Mouse (Mus musculus): ENCODE measurements at regions not wholly inside any gene's neighbourhood (a gene's known extent, or its start where the extent isn't known, plus 50 kb on each side); places are given as distances from the start of the nearest gene placed in this dataset.

DNA sequence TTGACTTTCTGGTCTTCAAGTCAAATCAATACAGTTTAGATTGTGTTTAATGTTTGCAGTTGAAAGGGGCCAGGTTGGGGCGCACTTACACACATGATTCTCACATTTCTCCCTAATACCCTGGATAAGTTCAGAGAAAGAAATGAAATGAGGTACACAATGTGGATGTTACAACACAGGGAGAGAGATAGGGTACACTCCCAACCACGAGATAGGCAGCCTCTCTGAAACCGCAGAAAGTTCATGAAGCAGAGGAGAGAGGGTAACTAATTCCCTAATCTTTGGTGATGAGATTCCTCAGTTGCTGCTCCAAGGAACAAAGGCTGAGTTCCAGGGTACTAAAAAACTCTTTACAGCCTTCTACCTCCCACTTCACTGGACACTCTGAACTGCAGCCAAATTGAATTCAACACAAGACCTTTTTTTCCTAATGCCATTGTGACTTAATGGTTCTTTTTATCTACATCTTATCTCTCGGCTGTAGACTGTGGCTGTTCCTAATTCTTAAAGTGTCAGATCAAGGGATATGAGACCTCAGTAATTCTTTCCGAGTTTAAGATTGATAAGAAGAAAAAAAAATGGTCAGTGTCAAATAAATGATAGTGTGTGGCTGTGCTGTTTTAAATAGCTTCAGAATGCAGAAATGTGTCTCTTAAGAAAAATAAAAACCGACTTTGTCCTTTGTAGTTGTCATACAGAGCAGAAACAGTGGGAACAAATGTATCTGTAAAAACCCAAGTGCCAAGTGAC lies 193.8 kb upstream of the Atp2b1 start:
- DNase-seq (ENCODE audit: low spot score) (no peak), ATAC-seq (replicated peaks; ENCODE audit: insufficient number of reproducible peaks, low FRiP score, low TSS enrichment, low read depth) (no peak)
- H3K9ac ChIP-seq (replicated peaks; ENCODE audit: low read length): no peak overlapping the region
- no peak overlapping the region for H3K4me2 ChIP-seq (ENCODE audit: low read depth, low read length)
- H3K4me3 ChIP-seq (ENCODE audit: low read depth, low read length): no peak overlapping the region
- H3K36me3 ChIP-seq (replicated peaks; ENCODE audit: control insufficient read depth, insufficient read depth, low read depth, low read length): no peaks in the 10 kb centered on the region
- H3K9me3 ChIP-seq (replicated peaks; ENCODE audit: control insufficient read depth, low read length): no peaks in the 10 kb centered on the region
- no peak overlapping the region for H3K27ac ChIP-seq (replicated peaks; ENCODE audit: low read depth, low read length)
- H3K4me1 ChIP-seq (ENCODE audit: control insufficient read depth, insufficient read depth, low read length): no peaks in the 10 kb centered on the region
- WGBS: 66% methylated on average over 6 of the region's 6 CpGs
- H3K27me3 ChIP-seq (ENCODE audit: control insufficient read depth, insufficient read depth, low read length): no peaks in the 10 kb centered on the region

DNA sequence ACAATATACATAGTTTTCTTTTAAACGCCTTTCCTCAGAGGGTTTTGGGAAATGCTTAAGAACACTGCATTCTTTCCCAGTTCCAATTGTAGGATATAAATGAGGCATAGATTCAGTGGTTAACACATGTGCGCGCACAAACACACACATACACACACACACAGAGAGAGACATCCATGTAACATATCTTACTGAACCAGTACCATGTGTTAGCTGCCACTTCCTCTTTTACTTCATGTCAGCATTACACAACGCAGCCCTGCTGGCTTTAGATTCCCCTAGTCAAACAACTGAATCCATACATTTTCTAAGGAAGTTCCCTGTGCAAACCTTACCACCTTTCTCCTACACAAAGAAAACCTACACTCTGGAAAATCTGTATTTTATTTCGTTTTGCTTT lies 189.1 kb upstream of the Atp2b1 start:
- Histone ChIP-seq H3K36me3 (replicated peaks; ENCODE audit: control insufficient read depth, insufficient read depth, low read depth, low read length) (no peaks in the 10 kb centered on the region), H3K4me3 (ENCODE audit: low read depth, low read length) (no peak overlapping the region), H3K9ac (replicated peaks; ENCODE audit: low read length) (no peak overlapping the region), H3K27me3 (ENCODE audit: control insufficient read depth, insufficient read depth, low read length) (no peaks in the 10 kb centered on the region), H3K9me3 (replicated peaks; ENCODE audit: control insufficient read depth, low read length) (no peaks in the 10 kb centered on the region), H3K27ac (replicated peaks; ENCODE audit: low read depth, low read length) (no peak overlapping the region), H3K4me2 (ENCODE audit: low read depth, low read length) (no peak overlapping the region), H3K4me1 (ENCODE audit: control insufficient read depth, insufficient read depth, low read length) (no peaks in the 10 kb centered on the region)
- ATAC-seq (replicated peaks; ENCODE audit: insufficient number of reproducible peaks, low FRiP score, low TSS enrichment, low read depth) (no peak), DNase-seq (ENCODE audit: low spot score) (no peak)
- 92% methylated on average over 5 of the region's 5 CpGs for WGBS

DNA sequence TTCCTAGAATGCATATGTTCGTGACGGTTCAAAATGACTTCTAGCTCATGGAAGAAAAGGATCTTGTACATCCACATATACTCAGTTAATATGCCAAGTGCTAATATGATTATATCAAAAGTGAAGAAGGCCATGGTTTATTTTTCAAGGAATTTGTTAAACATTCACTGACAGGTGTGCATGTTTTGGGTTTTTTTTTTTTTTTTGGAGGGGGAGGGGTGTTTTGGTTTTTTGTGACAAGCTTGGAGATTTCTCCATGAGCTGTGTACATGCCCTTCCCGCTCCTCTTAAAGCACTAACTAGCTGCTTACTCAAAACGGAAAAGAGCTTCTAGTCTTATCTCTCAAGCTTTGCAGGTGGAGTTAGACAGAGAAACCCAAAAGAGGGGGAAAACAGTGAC lies 187.1 kb upstream of the Atp2b1 start:
- H3K4me3 ChIP-seq (ENCODE audit: low read depth, low read length): no peak overlapping the region
- H3K9me3 ChIP-seq (replicated peaks; ENCODE audit: control insufficient read depth, low read length): no peaks in the 10 kb centered on the region
- H3K27me3 ChIP-seq (ENCODE audit: control insufficient read depth, insufficient read depth, low read length): no peaks in the 10 kb centered on the region
- WGBS: 84% methylated on average over 4 of the region's 4 CpGs
- no peaks in the 10 kb centered on the region for H3K4me1 ChIP-seq (ENCODE audit: control insufficient read depth, insufficient read depth, low read length)
- H3K36me3 ChIP-seq (replicated peaks; ENCODE audit: control insufficient read depth, insufficient read depth, low read depth, low read length): no peaks in the 10 kb centered on the region
- H3K4me2 ChIP-seq (ENCODE audit: low read depth, low read length): no peak overlapping the region
- no peak for ATAC-seq (replicated peaks; ENCODE audit: insufficient number of reproducible peaks, low FRiP score, low TSS enrichment, low read depth)
- H3K9ac ChIP-seq (replicated peaks; ENCODE audit: low read length): no peak overlapping the region
- no peak for DNase-seq (ENCODE audit: low spot score)
- H3K27ac ChIP-seq (replicated peaks; ENCODE audit: low read depth, low read length): no peak overlapping the region

DNA sequence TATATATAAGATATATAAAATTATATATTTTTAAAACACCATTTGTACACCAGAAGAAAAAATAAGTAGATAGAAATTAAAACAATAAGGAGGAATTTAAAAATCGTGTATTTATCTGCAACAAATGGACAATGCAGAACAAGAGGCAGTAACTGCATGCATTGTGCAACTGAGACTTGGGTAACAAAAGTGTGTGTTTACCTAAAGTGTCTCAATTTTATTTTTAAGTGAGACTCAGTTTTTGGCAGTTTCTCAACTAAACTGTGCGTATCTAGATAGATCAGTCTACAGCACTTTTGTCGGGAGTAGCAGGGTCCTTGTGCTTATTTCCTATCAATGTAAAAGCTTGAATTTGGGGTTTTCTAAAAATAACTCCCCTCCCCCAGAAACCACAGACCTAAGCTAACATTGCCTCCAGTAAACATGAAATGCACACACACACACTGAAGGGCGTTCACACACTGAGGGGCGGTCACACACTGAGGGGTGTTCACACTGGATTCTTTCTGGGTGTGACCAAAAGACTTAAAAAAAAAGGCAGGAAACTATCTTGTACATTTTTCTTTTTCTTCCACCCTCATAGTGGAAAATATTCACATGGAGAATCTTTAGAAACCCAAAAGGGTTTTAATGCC lies 185.7 kb upstream of the Atp2b1 start:
- Histone ChIP-seq H3K36me3 (replicated peaks; ENCODE audit: control insufficient read depth, insufficient read depth, low read depth, low read length) (no peaks in the 10 kb centered on the region), H3K9me3 (replicated peaks; ENCODE audit: control insufficient read depth, low read length) (no peaks in the 10 kb centered on the region), H3K4me1 (ENCODE audit: control insufficient read depth, insufficient read depth, low read length) (no peaks in the 10 kb centered on the region), H3K27ac (replicated peaks; ENCODE audit: low read depth, low read length) (no peak overlapping the region), H3K4me2 (ENCODE audit: low read depth, low read length) (no peak overlapping the region), H3K9ac (replicated peaks; ENCODE audit: low read length) (no peak overlapping the region), H3K27me3 (ENCODE audit: control insufficient read depth, insufficient read depth, low read length) (no peaks in the 10 kb centered on the region), H3K4me3 (ENCODE audit: low read depth, low read length) (no peak overlapping the region)
- 93% methylated on average over 5 of the region's 5 CpGs for WGBS
- DNase-seq (ENCODE audit: low spot score): no peak
- ATAC-seq (replicated peaks; ENCODE audit: insufficient number of reproducible peaks, low FRiP score, low TSS enrichment, low read depth): no peak

DNA sequence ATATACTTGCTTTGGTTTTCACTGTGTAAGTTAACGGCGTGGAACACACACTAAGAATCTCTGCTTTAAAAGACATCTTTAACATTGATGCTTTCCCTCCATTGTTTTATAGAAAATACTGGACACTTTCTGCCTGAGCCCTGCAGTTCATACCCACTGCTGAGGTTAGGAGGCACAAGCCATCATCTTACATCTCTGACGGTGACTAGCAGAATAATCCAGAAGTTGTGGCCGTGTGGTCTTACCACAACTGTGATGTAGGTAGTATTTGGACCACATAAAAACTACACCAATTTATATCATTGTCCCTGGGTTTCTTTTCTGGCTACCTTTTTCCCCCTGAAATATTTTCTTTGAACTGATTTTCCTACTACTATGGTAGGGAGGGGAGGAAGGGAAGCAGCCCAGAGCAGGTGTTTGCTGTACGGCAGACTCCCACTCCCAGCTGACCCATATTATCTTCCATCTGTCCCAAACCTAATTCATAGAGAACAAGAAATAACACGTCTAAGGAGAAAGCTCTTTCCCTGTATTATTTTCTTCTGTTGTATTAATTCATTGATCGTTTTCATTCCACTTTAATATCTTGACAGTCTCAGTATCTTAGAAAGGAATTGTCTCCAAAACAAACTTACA lies 180.1 kb upstream of the Atp2b1 start:
- DNase-seq (ENCODE audit: low spot score): no peak
- Histone ChIP-seq H3K9ac (replicated peaks; ENCODE audit: low read length) (no peak overlapping the region), H3K27me3 (ENCODE audit: control insufficient read depth, insufficient read depth, low read length) (no peaks in the 10 kb centered on the region), H3K36me3 (replicated peaks; ENCODE audit: control insufficient read depth, insufficient read depth, low read depth, low read length) (no peaks in the 10 kb centered on the region), H3K9me3 (replicated peaks; ENCODE audit: control insufficient read depth, low read length) (no peaks in the 10 kb centered on the region), H3K4me2 (ENCODE audit: low read depth, low read length) (no peak overlapping the region), H3K4me3 (ENCODE audit: low read depth, low read length) (no peak overlapping the region), H3K4me1 (ENCODE audit: control insufficient read depth, insufficient read depth, low read length) (no peaks in the 10 kb centered on the region), H3K27ac (replicated peaks; ENCODE audit: low read depth, low read length) (no peak overlapping the region)
- ATAC-seq (replicated peaks; ENCODE audit: insufficient number of reproducible peaks, low FRiP score, low TSS enrichment, low read depth): no peak
- WGBS: 87% methylated on average over 7 of the region's 7 CpGs

DNA sequence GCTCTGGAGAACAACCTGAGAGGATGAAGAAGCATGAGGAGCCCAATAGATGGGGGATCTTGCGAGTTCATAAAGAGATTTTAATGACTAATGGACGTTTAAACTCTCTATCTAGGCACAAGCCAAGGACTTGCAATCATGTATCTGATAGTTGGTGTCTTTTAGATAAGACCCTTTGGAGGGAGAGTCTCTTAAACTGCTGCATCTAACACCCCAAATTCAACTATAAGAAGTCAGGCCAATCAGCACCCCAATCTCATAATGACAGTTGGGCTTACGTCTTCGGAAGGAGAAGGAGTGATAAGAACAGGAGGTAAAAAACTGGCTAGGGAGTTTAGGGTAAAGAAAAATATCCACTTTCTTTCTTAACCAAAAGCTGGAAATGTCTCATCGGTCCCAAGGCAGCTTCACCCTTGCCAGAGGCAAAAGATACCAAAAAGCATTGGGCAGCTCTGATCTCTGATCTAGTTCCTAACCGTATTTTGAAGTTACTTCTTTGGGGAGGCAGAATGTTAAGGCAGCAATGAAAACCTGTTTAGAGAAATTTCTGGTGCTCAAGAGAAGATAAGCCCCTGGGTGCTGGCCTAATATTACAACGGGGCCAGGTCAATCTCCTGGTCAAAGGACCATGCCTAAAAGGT lies 173.6 kb upstream of the Atp2b1 start:
- Histone ChIP-seq H3K9ac (replicated peaks; ENCODE audit: low read length) (no peak overlapping the region), H3K36me3 (replicated peaks; ENCODE audit: control insufficient read depth, insufficient read depth, low read depth, low read length) (no peaks in the 10 kb centered on the region), H3K27ac (replicated peaks; ENCODE audit: low read depth, low read length) (no peak overlapping the region), H3K4me2 (ENCODE audit: low read depth, low read length) (no peak overlapping the region), H3K9me3 (replicated peaks; ENCODE audit: control insufficient read depth, low read length) (no peaks in the 10 kb centered on the region), H3K27me3 (ENCODE audit: control insufficient read depth, insufficient read depth, low read length) (no peaks in the 10 kb centered on the region), H3K4me3 (ENCODE audit: low read depth, low read length) (no peak overlapping the region), H3K4me1 (ENCODE audit: control insufficient read depth, insufficient read depth, low read length) (no peaks in the 10 kb centered on the region; the same call in 1 of the 2 replicates)
- ATAC-seq (replicated peaks; ENCODE audit: insufficient number of reproducible peaks, low FRiP score, low TSS enrichment, low read depth) (no peak), DNase-seq (ENCODE audit: low spot score) (no peak)
- WGBS: 85% methylated on average over 7 of the region's 7 CpGs

DNA sequence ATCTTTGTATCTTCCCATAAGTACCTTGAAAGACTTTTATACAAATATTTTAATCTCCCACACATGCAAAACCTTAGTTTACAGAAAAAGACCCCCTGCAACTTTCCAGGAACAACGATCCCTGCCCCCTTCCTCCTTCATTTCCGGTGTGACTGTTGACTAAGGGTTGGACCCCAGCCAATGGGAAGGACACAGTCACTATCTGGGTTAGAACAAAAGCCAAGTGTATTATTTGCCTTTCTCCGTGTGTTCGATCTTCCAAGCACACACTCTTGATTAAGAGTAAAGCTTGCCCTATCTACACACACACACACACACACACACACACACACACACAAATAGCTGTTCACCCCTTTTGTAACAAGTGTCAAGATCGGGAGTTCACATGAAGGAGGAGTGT lies 172.8 kb upstream of the Atp2b1 start:
- 74% methylated on average over 5 of the region's 5 CpGs for WGBS
- Histone ChIP-seq H3K9me3 (replicated peaks; ENCODE audit: control insufficient read depth, low read length) (no peaks in the 10 kb centered on the region), H3K4me3 (ENCODE audit: low read depth, low read length) (no peak overlapping the region), H3K27ac (replicated peaks; ENCODE audit: low read depth, low read length) (no peak overlapping the region), H3K36me3 (replicated peaks; ENCODE audit: control insufficient read depth, insufficient read depth, low read depth, low read length) (no peaks in the 10 kb centered on the region), H3K27me3 (ENCODE audit: control insufficient read depth, insufficient read depth, low read length) (no peaks in the 10 kb centered on the region), H3K4me2 (ENCODE audit: low read depth, low read length) (no peak overlapping the region), H3K9ac (replicated peaks; ENCODE audit: low read length) (no peak overlapping the region), H3K4me1 (ENCODE audit: control insufficient read depth, insufficient read depth, low read length) (no peaks in the 10 kb centered on the region; the same call in 1 of the 2 replicates)
- ATAC-seq (replicated peaks; ENCODE audit: insufficient number of reproducible peaks, low FRiP score, low TSS enrichment, low read depth) (no peak), DNase-seq (ENCODE audit: low spot score) (no peak)
